Mouse (Mus musculus): ENCODE results near the gene Itih2. TPM values are rescaled to one million over a fixed set of nuclear protein-coding genes. Genes with fewer than 3 reads are reported as not detected.

The Itih2 gene
- total and polyA plus RNA-seq, 2 experiments = 409 to 677 TPM

DNA sequence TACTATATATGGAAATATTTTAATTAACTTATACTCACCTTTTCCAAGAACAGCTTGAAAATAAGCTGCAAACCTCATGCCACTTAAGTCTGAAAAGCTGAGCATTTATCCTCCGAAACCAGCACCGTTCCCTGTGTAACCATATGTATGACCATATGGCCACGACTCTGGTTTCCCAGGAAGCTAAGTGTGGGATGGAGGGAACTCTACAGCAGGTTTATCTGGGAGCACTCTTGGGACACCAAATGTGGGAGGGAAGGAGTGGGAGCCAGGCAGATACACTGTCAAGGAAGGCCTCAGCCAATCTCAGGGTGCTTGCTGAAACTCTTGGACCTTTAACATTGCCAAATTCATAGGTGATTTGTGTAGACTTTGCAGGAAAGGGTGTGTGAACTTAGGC is 80.3 kb downstream of the Itih2 start:
- H3K9ac ChIP-seq (ENCODE audit: low read depth, low read length) = no peak overlapping the region
- no peak overlapping the region for H3K27ac ChIP-seq (replicated peaks; ENCODE audit: insufficient read depth, low read depth, low read length)
- peaks cover 13% of the 10 kb centered on the region; the same call in 1 of the 2 replicates for H3K36me3 ChIP-seq (ENCODE audit: control insufficient read depth, insufficient read depth, low read length)
- no peak for TF ChIP-seq POLR2A (IDR thresholded peaks at IDR 0.05; ENCODE audit: extremely low read depth, insufficient read depth, low read length)
- no peak for TF ChIP-seq CTCF (IDR thresholded peaks at IDR 0.05; ENCODE audit: low read depth, low read length)
- H3K79me2 ChIP-seq (ENCODE audit: control insufficient read depth, insufficient read depth, low read length) = peaks cover 12% of the 10 kb centered on the region; the same call in 1 of the 2 replicates
- no peak overlapping the region for H3K4me3 ChIP-seq (ENCODE audit: insufficient read depth, low read depth, low read length)
- DNase-seq (ENCODE audit: extremely low read depth, low read depth, low spot score) = no peak
- no peaks in the 10 kb centered on the region for H3K27me3 ChIP-seq (ENCODE audit: control insufficient read depth, insufficient read depth, low read length)
- no peaks in the 10 kb centered on the region for H3K4me1 ChIP-seq (ENCODE audit: control insufficient read depth, insufficient read depth, low read length)
- WGBS = 94% methylated on average over 3 of the region's 3 CpGs

GRCm38 (mm10) chr2:10049456-10049855 is 81.7 kb downstream of the Itih2 start:
- Histone ChIP-seq H3K4me1 (ENCODE audit: control insufficient read depth, insufficient read depth, low read length) (no peaks in the 10 kb centered on the region), H3K27ac (replicated peaks; ENCODE audit: insufficient read depth, low read depth, low read length) (peak overlapping the region; percentile 26; the same call in 1 of the 2 replicates), H3K36me3 (ENCODE audit: control insufficient read depth, insufficient read depth, low read length) (no peaks in the 10 kb centered on the region), H3K4me3 (ENCODE audit: insufficient read depth, low read depth, low read length) (peak overlapping the region; percentile 92), H3K27me3 (ENCODE audit: control insufficient read depth, insufficient read depth, low read length) (no peaks in the 10 kb centered on the region), H3K79me2 (ENCODE audit: control insufficient read depth, insufficient read depth, low read length) (peaks cover 14% of the 10 kb centered on the region; the same call in 1 of the 2 replicates), H3K9ac (ENCODE audit: low read depth, low read length) (peak overlapping the region; percentile 60)
- DNase-seq (ENCODE audit: extremely low read depth, low read depth, low spot score) = peak; percentile 57
- WGBS = 8% methylated on average over 10 of the region's 10 CpGs
- TF ChIP-seq POLR2A (IDR thresholded peaks at IDR 0.05; ENCODE audit: extremely low read depth, insufficient read depth, low read length) (no peak), CTCF (IDR thresholded peaks at IDR 0.05; ENCODE audit: low read depth, low read length) (no peak)

GRCm38 (mm10) chr2:10048461-10048860 is 82.7 kb downstream of the Itih2 start, which contains the start of gene Taf3:
Gene Taf3 (minus strand): TSS chr2:10048596.
- H3K4me3 ChIP-seq (ENCODE audit: insufficient read depth, low read depth, low read length) = peak within 1 kb of the TSS; percentile 92
- 0% methylated on average over 36 of the region's 36 CpGs for WGBS
- H3K27me3 ChIP-seq (ENCODE audit: control insufficient read depth, insufficient read depth, low read length) = no peaks in the 10 kb centered on the region
- TF ChIP-seq POLR2A (IDR thresholded peaks at IDR 0.05; ENCODE audit: extremely low read depth, insufficient read depth, low read length) (peak; percentile 50; the same call in 1 of the 2 replicates), CTCF (IDR thresholded peaks at IDR 0.05; ENCODE audit: low read depth, low read length) (no peak)
- H3K9ac ChIP-seq (ENCODE audit: low read depth, low read length) = peak within 1 kb of the TSS; percentile 87
- peaks cover 17% of the 10 kb centered on the region; the same call in 1 of the 2 replicates for H3K79me2 ChIP-seq (ENCODE audit: control insufficient read depth, insufficient read depth, low read length)
- H3K27ac ChIP-seq (replicated peaks; ENCODE audit: insufficient read depth, low read depth, low read length) = peak within 1 kb of the TSS; percentile 26; the same call in 1 of the 2 replicates
- H3K36me3 ChIP-seq (ENCODE audit: control insufficient read depth, insufficient read depth, low read length) = no peaks in the 10 kb centered on the region
- no peaks in the 10 kb centered on the region for H3K4me1 ChIP-seq (ENCODE audit: control insufficient read depth, insufficient read depth, low read length)
- DNase-seq (ENCODE audit: extremely low read depth, low read depth, low spot score) = peak; percentile 80

- peak; percentile 40; the same call in 1 of the 2 replicates for TF ChIP-seq CTCF (IDR thresholded peaks at IDR 0.05; ENCODE audit: low read depth, low read length)
- no peak for TF ChIP-seq POLR2A (IDR thresholded peaks at IDR 0.05; ENCODE audit: extremely low read depth, insufficient read depth, low read length)
- peak; percentile 35 for DNase-seq (ENCODE audit: extremely low read depth, low read depth, low spot score)
- peaks cover 17% of the 10 kb centered on the region; the same call in 1 of the 2 replicates for H3K79me2 ChIP-seq (ENCODE audit: control insufficient read depth, insufficient read depth, low read length)
- H3K9ac ChIP-seq (ENCODE audit: low read depth, low read length) = peak overlapping the region; percentile 87
- 0 out of 2 replicates have a peak overlapping the region, but pooled peaks have one; percentile 10 for H3K27ac ChIP-seq (replicated peaks; ENCODE audit: insufficient read depth, low read depth, low read length)
- H3K36me3 ChIP-seq (ENCODE audit: control insufficient read depth, insufficient read depth, low read length) = no peaks in the 10 kb centered on the region
- H3K4me1 ChIP-seq (ENCODE audit: control insufficient read depth, insufficient read depth, low read length) = no peaks in the 10 kb centered on the region
- under 1% methylated on average over 47 of the region's 47 CpGs for WGBS
- H3K4me3 ChIP-seq (ENCODE audit: insufficient read depth, low read depth, low read length) = peak overlapping the region; percentile 92
- H3K27me3 ChIP-seq (ENCODE audit: control insufficient read depth, insufficient read depth, low read length) = no peaks in the 10 kb centered on the region
Measured at GRCm38 (mm10) chr2:10047758-10048436, 83.3 kb downstream of the Itih2 start.

Other genes with a start within 250 kb of the Itih2 start
- gene 9230102O04Rik, start 241.9 kb downstream of the Itih2 start, total RNA-seq (2014; rRNA removed) = not detected in 2 replicates
- gene 9230102O04Rik, start 241.9 kb downstream of the Itih2 start, polyA plus RNA-seq (2012; rRNA removed) = not detected in 2 replicates
- 0.07 TPM in 1 of 2 replicates, not detected in the other for gene Gata3, start 241.4 kb downstream of the Itih2 start, total RNA-seq (2014; rRNA removed)
- 0.33 and 0.42 TPM in 2 replicates for gene Gata3, start 241.4 kb downstream of the Itih2 start, polyA plus RNA-seq (2012; rRNA removed)
- 1.1 and 1.5 TPM in 2 replicates for gene Taf3, start 82.8 kb downstream of the Itih2 start, total RNA-seq (2014; rRNA removed)
- 1.6 and 2.6 TPM in 2 replicates for gene Taf3, start 82.8 kb downstream of the Itih2 start, polyA plus RNA-seq (2012; rRNA removed)
- 559 and 593 TPM in 2 replicates for gene Atp5c1, start 50.9 kb downstream of the Itih2 start, total RNA-seq (2014; rRNA removed)
- 314 and 324 TPM in 2 replicates for gene Atp5c1, start 50.9 kb downstream of the Itih2 start, polyA plus RNA-seq (2012; rRNA removed)
- 5.2 and 7.7 TPM in 2 replicates for gene Kin, start 50.8 kb downstream of the Itih2 start, total RNA-seq (2014; rRNA removed)
- 1.3 and 1.9 TPM in 2 replicates for gene Kin, start 50.8 kb downstream of the Itih2 start, polyA plus RNA-seq (2012; rRNA removed)
- 7.4 and 7.8 TPM in 2 replicates for gene Itih5, start 22.2 kb upstream of the Itih2 start, total RNA-seq (2014; rRNA removed)
- 1.9 and 4.6 TPM in 2 replicates for gene Itih5, start 22.2 kb upstream of the Itih2 start, polyA plus RNA-seq (2012; rRNA removed)
- under 0.01 and 0.07 TPM in 2 replicates for gene Sfmbt2, start 239.1 kb upstream of the Itih2 start, total RNA-seq (2014; rRNA removed)
- 0.05 and 0.06 TPM in 2 replicates for gene Sfmbt2, start 239.1 kb upstream of the Itih2 start, polyA plus RNA-seq (2012; rRNA removed)